Mouse (Mus musculus) lung, adult 2 months (tissue): ENCODE data around the gene Prss45. TPM values are rescaled to one million over a fixed set of nuclear protein-coding genes. Genes with fewer than 3 reads are reported as not detected.

ENCODE experiments used
- DNase-seq: peaks from one replicate; pipeline ENCODE4 v3.0.0; 2022
- H3K4me1 ChIP-seq: fragments of 200-500 bp; 2 replicates; pipeline ENCODE4 v1.6.1; 2011; ENCODE audit warnings: low read length; ENCODE audit not compliant: control insufficient read depth, insufficient read depth
- H3K4me3 ChIP-seq: fragments of 200-500 bp; replicated peaks from 2 replicates; pipeline ENCODE3; 2011; ENCODE audit warnings: low read depth, mild to moderate bottlenecking, control low read depth, low read length; ENCODE audit errors: extremely low read depth
- CTCF ChIP-seq: fragments of 200-500 bp; IDR thresholded peaks from 2 replicates; pipeline ENCODE4 v1.5.1; 2011; ENCODE audit warnings: mild to moderate bottlenecking, low read length, control low read depth; ENCODE audit not compliant: insufficient read depth
- POLR2A ChIP-seq: fragments of 200-500 bp; IDR thresholded peaks from 2 replicates; pipeline ENCODE4 v1.6.1; 2011; ENCODE audit warnings: low read depth, mild to moderate bottlenecking, control low read depth, low read length, borderline replicate concordance; ENCODE audit errors: extremely low read depth
- WGBS: fragments of 180-500 bp; shearing (Covaris S2); methylation state at CpG from one replicate; pipeline ENCODE4 v1.1.7; 2018; 5-methylcytosine and 5-hydroxymethylcytosine counted together
- polyA plus RNA-seq: library from polyadenylated mRNA; depleted of rRNA; stranded (reverse); fragments of >200 nt; gene quantifications from 2 replicates; pipeline ENCODE4 v1.2.3, GENCODE M21; 2012; rRNA removed

The Prss45 gene
- polyA plus RNA-seq, 1 experiment = not detected

DNA sequence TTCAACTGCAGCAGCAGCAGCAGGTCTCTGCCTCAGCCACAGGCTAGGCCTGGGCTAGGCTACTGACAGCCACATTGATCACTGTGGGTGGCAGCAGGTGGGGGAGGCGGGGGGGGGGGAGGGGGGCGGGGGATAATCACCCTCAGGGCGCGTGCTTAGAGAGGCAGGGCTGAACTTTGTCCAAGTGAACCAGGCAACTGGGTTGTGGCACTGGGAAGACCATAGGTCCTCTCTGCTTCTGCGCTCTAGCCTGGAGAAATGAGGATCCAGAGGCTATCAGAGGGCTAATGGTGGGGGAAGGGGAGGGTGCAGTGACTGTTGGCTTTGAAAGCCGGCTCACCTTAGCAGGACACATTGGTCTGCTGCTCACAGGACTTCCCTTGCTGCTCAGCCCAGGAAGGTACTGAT is 40.9 kb downstream of the Prss45 start:
- WGBS = 51% methylated on average over 6 of the region's 6 CpGs
- Histone ChIP-seq H3K4me1 (no peaks in the 10 kb centered on the region; the same call in 1 of the 2 replicates), H3K4me3 (no peak overlapping the region)
- no peak for DNase-seq
- no peak for TF ChIP-seq POLR2A
- no peak for TF ChIP-seq CTCF

DNA sequence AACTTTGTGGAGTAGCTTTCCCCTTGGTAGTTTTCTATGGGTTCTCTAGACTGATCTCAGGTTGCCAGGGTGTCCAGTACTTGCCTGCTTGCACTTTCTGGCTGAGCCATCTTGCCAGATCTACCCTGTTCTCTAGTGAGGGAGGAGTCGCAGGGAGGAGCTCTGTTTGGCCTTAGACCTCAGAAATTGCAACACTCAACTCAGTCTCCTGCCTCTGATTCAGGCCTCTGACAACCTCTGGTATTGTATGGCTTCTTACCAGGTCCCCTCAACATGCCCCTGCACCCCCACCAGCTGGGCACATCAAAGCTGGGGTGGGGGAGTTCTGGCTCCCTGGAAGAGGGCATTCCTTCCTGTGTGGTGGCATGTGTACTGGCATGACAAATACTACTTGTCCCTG is 43.0 kb downstream of the Prss45 start:
- H3K4me3 ChIP-seq = no peak overlapping the region
- DNase-seq = no peak
- no peak for TF ChIP-seq POLR2A
- TF ChIP-seq CTCF = no peak
- H3K4me1 ChIP-seq = peaks cover 1% of the 10 kb centered on the region
- 58% methylated on average over 1 of the region's 1 CpGs for WGBS

DNA sequence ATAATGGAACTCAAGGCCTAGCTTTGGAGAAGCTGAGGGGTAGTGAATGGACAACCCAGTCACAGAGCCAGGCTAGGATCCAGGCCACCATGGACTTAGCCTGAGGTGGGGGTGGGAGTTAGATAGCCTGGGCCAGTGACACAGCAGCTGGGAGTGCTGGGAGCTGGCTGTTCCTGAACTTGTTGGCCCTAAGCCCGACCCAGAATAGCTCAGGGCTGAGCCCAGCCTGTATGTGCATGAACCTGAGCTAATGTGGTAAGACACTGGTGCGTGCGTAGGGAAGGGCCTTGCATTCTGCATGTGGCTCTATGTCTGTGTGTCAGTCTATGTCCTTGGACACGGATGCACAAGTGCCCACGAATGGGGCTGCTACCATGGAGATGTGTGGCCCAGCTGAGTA is 43.5 kb downstream of the Prss45 start:
- 67% methylated on average over 5 of the region's 5 CpGs for WGBS
- TF ChIP-seq CTCF (no peak), POLR2A (no peak)
- Histone ChIP-seq H3K4me1 (peaks cover 4% of the 10 kb centered on the region), H3K4me3 (no peak overlapping the region)
- peak; percentile 40 for DNase-seq

DNA sequence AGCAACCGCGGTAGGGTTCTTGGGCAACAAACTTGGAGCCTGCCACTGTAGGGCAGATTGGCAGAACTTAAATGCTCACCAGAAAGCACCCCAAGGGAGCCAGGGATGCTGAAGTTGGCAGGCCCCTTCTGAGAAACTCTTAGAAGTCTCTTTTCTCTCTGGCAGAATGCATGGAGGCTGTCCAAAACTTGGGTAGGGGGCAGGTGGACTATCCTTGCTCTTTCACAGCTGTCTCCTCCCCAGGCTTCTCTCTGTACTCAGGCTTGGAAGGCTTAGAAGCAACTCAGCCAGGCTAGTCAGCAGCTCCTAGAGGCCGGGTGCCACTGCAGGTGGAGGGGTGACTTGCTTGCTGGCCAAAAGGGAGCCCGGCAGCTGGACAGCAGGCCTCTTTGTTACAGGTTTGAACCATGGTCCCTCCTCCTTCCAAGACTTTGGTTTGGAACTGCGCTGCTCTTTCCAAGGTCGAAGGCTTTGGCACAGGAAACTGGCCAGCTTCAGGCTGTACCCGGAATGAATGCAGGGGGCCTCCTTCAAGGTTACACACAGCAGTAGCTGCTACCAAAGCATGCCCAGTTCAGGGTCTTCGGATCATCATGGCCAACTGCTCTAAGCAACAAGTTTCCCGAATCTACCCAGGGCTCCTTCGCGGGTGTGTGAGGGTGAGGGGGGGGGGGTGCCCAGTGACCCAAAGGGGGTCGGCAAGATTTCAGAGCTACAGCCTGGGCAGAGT is 45.0 kb downstream of the Prss45 start, which contains the start of gene Als2cl:
Gene Als2cl (plus strand): TSS at position 680 of the 730 bp plus-strand sequence.
- WGBS = 14% methylated on average over 12 of the region's 12 CpGs
- H3K4me1 ChIP-seq = peaks cover 4% of the 10 kb centered on the region
- DNase-seq = peak; percentile 51
- peak within 1 kb of the TSS; percentile 91 for H3K4me3 ChIP-seq
- TF ChIP-seq POLR2A = no peak
- TF ChIP-seq CTCF = no peak

DNA sequence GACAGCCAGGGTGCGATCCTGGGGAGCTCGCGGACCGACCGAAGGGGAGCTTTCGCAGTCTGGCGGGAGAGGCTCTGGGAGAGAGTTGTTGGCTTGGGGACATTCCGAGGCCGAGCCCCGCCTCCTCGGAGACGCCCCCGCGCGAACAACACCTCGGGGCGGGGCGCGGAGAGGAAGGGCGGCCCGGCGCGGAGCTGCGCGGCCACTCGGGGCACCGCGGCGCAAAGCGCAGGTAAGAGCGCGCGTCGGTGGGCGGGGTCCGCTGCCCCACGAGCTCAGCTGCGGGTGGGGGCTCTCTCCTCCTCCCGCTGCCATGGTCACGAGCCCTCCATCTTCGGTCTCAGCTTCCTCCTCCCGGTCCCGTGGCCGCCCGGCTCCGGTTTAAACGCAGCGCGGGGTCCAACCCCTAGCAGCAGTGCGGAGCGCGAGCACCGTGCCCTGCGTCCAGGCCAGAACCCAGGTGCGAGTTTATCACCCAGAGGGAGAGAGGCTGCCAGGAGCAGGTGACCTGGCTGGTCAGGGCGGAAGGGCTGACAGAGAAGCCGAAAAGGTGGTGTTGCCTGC is 45.7 kb downstream of the Prss45 start, which contains the start of gene Tmie:
Gene Tmie (minus strand): TSS at position 116 of the 564 bp plus-strand sequence.
- under 1% methylated on average over 57 of the region's 57 CpGs for WGBS
- peak; percentile 88; the same call in 1 of the 2 replicates for TF ChIP-seq POLR2A
- TF ChIP-seq CTCF = no peak
- DNase-seq = peak; percentile 84
- H3K4me1 ChIP-seq = peaks cover 4% of the 10 kb centered on the region
- peak within 1 kb of the TSS; percentile 91 for H3K4me3 ChIP-seq

DNA sequence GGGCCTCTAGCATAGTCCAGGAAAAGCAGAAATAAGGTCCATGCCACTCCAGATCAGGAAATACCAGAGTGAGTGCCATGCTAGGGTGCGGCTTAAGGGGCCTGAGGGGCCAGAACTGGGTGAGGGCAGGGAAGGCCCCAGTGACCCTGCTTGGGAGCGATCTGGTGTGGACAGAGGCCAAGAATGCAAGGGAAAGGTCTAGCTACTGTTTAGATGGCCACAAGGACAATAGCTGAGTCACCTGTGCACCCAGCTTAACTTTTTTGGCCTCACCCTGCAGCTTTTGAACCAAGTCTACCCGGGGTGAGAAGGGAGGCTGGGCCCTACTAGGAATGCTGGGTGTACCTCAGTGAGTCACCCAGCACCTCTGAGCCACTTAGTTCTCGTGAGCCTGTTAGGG is 46.4 kb downstream of the Prss45 start:
- H3K4me3 ChIP-seq = peak overlapping the region; percentile 91
- TF ChIP-seq POLR2A = no peak; the same call in 1 of the 2 replicates
- no peak for TF ChIP-seq CTCF
- H3K4me1 ChIP-seq = peaks cover 4% of the 10 kb centered on the region
- 34% methylated on average over 4 of the region's 4 CpGs for WGBS
- peak; percentile 62 for DNase-seq

DNA sequence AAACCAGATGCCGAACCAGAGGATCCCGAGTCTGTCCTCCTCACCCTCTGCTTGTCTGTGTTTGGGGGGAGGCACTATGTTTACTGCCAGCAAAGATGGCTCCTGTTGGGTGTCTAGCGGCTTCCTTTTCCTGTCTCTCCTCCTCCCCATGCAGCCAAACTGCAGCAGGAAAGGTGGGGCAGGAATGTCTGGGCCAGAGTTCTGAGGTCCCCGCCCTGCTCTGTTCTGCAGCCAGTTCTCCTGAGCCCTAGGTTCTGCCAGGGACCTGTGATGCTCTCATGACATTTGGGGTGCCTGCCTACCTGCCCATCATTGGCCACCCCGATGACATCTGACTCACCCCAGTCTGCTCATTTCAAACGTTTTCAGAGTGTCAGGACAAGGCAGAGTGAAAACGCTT is 47.6 kb downstream of the Prss45 start:
- peaks cover 4% of the 10 kb centered on the region for H3K4me1 ChIP-seq
- 50% methylated on average over 7 of the region's 7 CpGs for WGBS
- H3K4me3 ChIP-seq = peak overlapping the region; percentile 54
- TF ChIP-seq CTCF (no peak), POLR2A (peak; percentile 53; the same call in 1 of the 2 replicates)
- DNase-seq = peak; percentile 43

DNA sequence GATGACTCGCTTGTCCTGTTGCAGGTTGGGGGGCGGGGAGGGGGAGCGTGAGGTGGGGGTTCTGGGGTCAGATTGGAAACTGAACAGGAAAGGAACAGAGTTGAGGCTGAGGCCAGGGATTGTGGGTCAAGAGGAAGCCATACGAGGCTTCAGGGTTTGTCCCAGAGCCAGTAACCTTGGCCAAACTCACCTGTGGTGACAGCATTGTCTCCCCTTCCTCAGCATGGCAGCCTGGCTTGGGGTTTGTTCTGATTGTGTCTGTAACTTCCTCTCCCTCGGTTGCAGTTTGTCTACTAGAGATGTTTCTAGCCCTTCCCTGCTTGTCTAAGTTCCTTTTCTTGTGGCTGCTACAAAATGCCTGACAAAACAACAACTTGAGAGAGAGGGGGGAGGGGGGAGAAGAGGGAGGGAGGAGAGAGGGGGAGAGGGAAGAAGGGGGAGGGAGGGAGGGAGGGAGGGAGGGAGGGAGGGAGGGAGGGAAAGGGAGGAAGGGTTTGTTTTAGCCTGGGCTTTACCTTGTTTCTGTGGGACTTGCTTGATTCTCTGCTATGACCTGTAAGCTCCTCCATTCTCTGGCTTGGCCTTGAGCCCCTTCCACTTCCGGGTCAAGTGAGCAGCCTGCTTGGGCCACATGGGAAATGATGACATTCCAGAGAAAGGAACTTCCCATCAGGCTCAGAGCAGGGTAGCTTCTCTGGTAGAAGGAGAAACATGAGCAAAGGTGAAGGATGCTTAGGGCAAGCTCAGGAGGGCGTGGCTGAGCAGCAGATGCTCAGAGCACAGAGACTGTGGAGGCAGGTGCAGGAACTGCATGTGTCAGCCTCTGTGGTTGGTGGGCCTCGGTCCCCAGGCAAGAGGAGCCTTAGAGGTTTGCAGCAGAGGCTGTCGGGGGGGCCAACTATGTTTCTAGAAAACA is 53.3 kb downstream of the Prss45 start:
- Histone ChIP-seq H3K4me1 (peaks cover 12% of the 10 kb centered on the region), H3K4me3 (no peak overlapping the region)
- TF ChIP-seq POLR2A = no peak
- TF ChIP-seq CTCF = no peak
- no peak for DNase-seq
- WGBS = 66% methylated on average over 9 of the region's 9 CpGs

DNA sequence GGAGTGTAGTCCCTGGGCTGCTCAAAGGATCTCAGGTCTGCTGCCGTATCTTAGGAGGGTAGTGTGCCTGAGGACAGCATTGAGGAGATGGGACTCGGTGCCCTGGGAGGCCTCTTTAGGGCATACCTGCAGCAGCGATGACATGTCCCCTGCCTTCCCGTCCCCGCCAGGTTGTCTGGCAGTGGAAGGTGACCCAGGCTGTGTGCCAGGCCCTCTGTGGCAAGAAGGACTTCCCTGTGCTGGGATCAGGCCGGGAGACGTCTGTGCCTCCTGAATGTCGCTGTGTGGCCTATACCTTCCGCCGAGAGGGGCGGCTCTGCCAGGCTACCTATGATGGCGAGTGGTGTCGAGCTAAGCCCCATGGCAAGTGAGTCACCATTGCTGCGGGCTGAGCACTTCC is 54.5 kb downstream of the Prss45 start:
- Histone ChIP-seq H3K4me3 (no peak overlapping the region), H3K4me1 (peaks cover 12% of the 10 kb centered on the region)
- WGBS = 88% methylated on average over 14 of the region's 14 CpGs
- DNase-seq = no peak
- TF ChIP-seq POLR2A = no peak
- TF ChIP-seq CTCF = no peak

DNA sequence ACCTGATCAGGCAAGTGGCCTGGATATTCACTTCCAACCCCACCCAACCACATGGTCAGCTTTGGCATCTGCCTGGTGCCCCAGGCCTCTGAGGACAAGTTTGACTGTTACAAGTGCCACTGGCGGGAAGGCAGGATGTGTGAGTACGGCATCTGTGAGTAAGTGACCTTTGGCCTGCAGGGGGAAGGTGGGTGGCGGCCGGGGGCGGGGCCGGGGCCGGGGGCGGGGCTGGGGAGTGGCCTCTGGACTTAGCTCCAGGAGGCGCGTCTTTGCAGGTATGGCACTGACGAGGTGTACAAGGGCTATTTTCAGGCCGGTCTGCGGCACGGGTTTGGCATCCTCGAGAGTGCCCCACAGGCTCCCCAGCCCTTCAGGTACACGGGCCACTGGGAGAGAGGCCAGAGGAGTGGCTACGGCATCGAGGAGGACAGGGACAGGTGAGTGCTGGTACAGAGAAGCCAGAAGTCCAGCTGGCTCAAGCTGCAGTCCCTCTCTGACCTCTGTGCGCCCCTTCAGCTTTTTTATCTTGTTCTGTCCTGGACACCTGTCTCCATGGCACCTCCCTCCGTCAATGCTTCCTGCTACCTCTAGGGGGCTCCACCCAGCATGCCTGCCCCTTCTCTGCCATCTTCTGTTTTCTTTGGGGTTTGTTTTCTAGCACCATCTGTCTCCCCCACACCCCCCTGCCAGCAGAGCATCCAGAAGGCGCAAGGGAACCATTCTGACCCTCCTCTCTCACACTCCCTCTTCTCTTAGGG is 55.8 kb downstream of the Prss45 start:
- DNase-seq = no peak

More for the DNA sequence above, 55.8 kb downstream of the Prss45 start:
- H3K4me3 ChIP-seq = no peak overlapping the region
- WGBS = 38% methylated on average over 21 of the region's 21 CpGs
- TF ChIP-seq POLR2A (no peak), CTCF (no peak)
- H3K4me1 ChIP-seq = peaks cover 12% of the 10 kb centered on the region

Other genes starting within 250 kb of the Prss45 start
- 20.0 and 22.9 TPM in 2 replicates for gene Nradd, start 210.1 kb upstream of the Prss45 start, polyA plus RNA-seq
- 58.4 and 66.4 TPM in 2 replicates for gene Nbeal2, start 180.4 kb upstream of the Prss45 start, polyA plus RNA-seq
- 101 and 124 TPM in 2 replicates for gene Ccdc12, start 178.1 kb upstream of the Prss45 start, polyA plus RNA-seq
- gene Myl3, start 92.7 kb upstream of the Prss45 start, polyA plus RNA-seq = 10.8 and 214 TPM in 2 replicates
- gene Pth1r, start 87.4 kb upstream of the Prss45 start, polyA plus RNA-seq = 13.8 and 14.0 TPM in 2 replicates
- gene Prss42, start 36.4 kb upstream of the Prss45 start, polyA plus RNA-seq = not detected in 2 replicates
- not detected in 2 replicates for gene Prss44, start 20.6 kb upstream of the Prss45 start, polyA plus RNA-seq
- not detected in 2 replicates for gene Prss43, start 7.9 kb upstream of the Prss45 start, polyA plus RNA-seq
- not detected in 2 replicates for gene Prss46, start 9.9 kb downstream of the Prss45 start, polyA plus RNA-seq
- gene Prss50, start 23.4 kb downstream of the Prss45 start, polyA plus RNA-seq = 0.10 TPM in 1 of 2 replicates, not detected in the other
- 118 and 120 TPM in 2 replicates for gene Als2cl, start 45.3 kb downstream of the Prss45 start, polyA plus RNA-seq
- 4.1 and 4.3 TPM in 2 replicates for gene Tmie, start 45.5 kb downstream of the Prss45 start, polyA plus RNA-seq
- not detected in 2 replicates for gene Fam240a, start 82.3 kb downstream of the Prss45 start, polyA plus RNA-seq
- gene Tdgf1, start 111.6 kb downstream of the Prss45 start, polyA plus RNA-seq = 0.88 and 1.0 TPM in 2 replicates
- gene Lrrc2, start 117.0 kb downstream of the Prss45 start, polyA plus RNA-seq = 0.38 and 0.84 TPM in 2 replicates
- 26.7 and 29.0 TPM in 2 replicates for gene Rtp3, start 156.0 kb downstream of the Prss45 start, polyA plus RNA-seq
- gene Ltf, start 184.7 kb downstream of the Prss45 start, polyA plus RNA-seq = 8.1 and 20.3 TPM in 2 replicates
- 43.9 and 51.2 TPM in 2 replicates for gene Ccrl2, start 222.9 kb downstream of the Prss45 start, polyA plus RNA-seq